Mouse (Mus musculus) embryonic facial prominence, embryonic 11.5 days (tissue): ENCODE measurements around the gene Ahcyl2. TPM values are rescaled to one million over a fixed set of nuclear protein-coding genes. Genes with fewer than 3 reads are reported as not detected.

Experiments used
- ATAC-seq: fragments of 200-750 bp; cut with Nextera tagmentation; replicated peaks from 2 replicates; pipeline ENCODE4 v1.8.0; 2017; ENCODE audit warnings: low read depth; ENCODE audit not compliant: insufficient number of reproducible peaks, low FRiP score, low TSS enrichment
- DNase-seq: peaks from one replicate; pipeline ENCODE4 v3.0.0-alpha.2; 2015; ENCODE audit warnings: low spot score
- H3K27ac ChIP-seq: fragments of 300-500 bp; sonication (generic); replicated peaks from 2 replicates; pipeline ENCODE4 v1.5.1; 2014; ENCODE audit warnings: mild to moderate bottlenecking, low read depth, low read length, control low read depth
- H3K27me3 ChIP-seq: fragments of 300-500 bp; sonication (generic); 2 replicates; pipeline ENCODE4 v1.6.1; 2014; ENCODE audit warnings: mild to moderate bottlenecking, low read length, moderate library complexity, mixed read lengths; ENCODE audit not compliant: control insufficient read depth, insufficient read depth
- H3K36me3 ChIP-seq: fragments of 300-500 bp; sonication (generic); replicated peaks from 2 replicates; pipeline ENCODE4 v1.6.1; 2014; ENCODE audit warnings: low read depth, mild to moderate bottlenecking, low read length, moderate library complexity, mixed read lengths; ENCODE audit not compliant: control insufficient read depth, insufficient read depth
- H3K4me1 ChIP-seq: fragments of 300-500 bp; sonication (generic); 2 replicates; pipeline ENCODE4 v1.6.1; 2014; ENCODE audit warnings: low read length, mixed read lengths; ENCODE audit not compliant: control insufficient read depth, insufficient read depth
- H3K4me2 ChIP-seq: fragments of 300-500 bp; sonication (generic); 2 replicates; pipeline ENCODE4 v1.6.1; 2014; ENCODE audit warnings: low read depth, mild to moderate bottlenecking, control low read depth, low read length, moderate library complexity
- H3K4me3 ChIP-seq: fragments of 300-500 bp; sonication (generic); 2 replicates; pipeline ENCODE4 v1.5.1; 2014; ENCODE audit warnings: low read depth, low read length, control low read depth
- H3K9ac ChIP-seq: fragments of 300-500 bp; sonication (generic); replicated peaks from 2 replicates; pipeline ENCODE4 v1.6.1; 2014; ENCODE audit warnings: mild to moderate bottlenecking, control low read depth, low read length
- H3K9me3 ChIP-seq: fragments of 300-500 bp; sonication (generic); replicated peaks from 2 replicates; pipeline ENCODE4 v1.6.1; 2016; ENCODE audit warnings: mild to moderate bottlenecking, low read length, inconsistent platforms, mixed read lengths; ENCODE audit not compliant: control insufficient read depth
- WGBS: fragments of 180-500 bp; shearing (Covaris S2); extraction: QIAGEN DNeasy Blood & Tissue Kit; methylation state at CpG from one replicate; pipeline ENCODE4 v1.1.7; 2014; 5-methylcytosine and 5-hydroxymethylcytosine counted together
- polyA plus RNA-seq: library from polyadenylated mRNA; unstranded; fragments of >200 nt; fragmentation: Nextera tagmentation; extraction: Ambion mirVana; gene quantifications from 2 replicates; pipeline ENCODE4 v1.2.1, GENCODE M21; 2014

The Ahcyl2 gene
- polyA plus RNA-seq, 1 experiment from 2014 or later: 12.2 TPM

DNA sequence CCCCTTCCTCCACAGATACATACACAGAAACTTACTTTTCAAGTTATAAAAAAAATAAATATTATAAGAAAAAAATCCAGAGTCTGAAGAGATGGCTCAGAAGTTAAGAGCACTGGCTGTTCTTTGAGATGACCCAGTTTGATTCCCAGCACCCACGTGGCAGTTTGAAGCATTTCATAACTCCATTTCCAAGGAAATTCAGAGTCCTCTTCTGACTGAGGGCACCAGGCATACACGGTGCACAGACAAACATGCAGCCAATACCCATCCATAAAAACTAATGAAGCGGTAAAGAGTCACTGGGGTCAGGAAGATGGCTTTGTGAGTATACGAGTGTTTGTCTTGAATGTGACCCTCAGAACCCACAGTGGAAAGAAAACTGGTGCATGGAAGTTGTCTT lies 52.5 kb downstream of the Ahcyl2 start:
- H3K9ac ChIP-seq: no peak overlapping the region
- 85% methylated on average over 4 of the region's 4 CpGs for WGBS
- H3K27ac ChIP-seq: no peak overlapping the region
- DNase-seq: no peak
- H3K36me3 ChIP-seq: no peaks in the 10 kb centered on the region
- no peaks in the 10 kb centered on the region for H3K9me3 ChIP-seq
- H3K4me3 ChIP-seq: no peak overlapping the region
- H3K4me1 ChIP-seq: no peaks in the 10 kb centered on the region
- no peaks in the 10 kb centered on the region for H3K27me3 ChIP-seq
- no peak for ATAC-seq
- no peak overlapping the region for H3K4me2 ChIP-seq

DNA sequence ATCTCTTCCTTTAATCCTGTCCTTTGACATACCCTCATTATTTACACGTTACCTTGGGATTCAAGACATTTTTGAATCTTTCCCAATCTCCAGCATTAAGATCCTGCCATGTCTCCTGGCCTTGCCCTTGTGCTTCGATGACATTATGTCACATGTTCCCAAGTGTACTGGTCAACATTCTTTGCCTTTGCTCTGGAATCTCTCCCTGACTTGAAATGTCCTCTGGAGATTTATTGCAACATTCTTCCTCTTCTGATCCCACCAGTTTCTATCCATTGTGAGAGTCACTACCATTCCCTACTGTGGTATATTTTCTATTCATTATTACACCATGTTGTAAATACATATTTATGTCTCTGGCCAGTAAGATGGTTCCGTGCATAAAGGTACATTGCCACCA lies 53.1 kb downstream of the Ahcyl2 start:
- ATAC-seq (no peak), DNase-seq (no peak)
- Histone ChIP-seq H3K9ac (no peak overlapping the region), H3K27ac (no peak overlapping the region), H3K27me3 (no peaks in the 10 kb centered on the region), H3K9me3 (no peaks in the 10 kb centered on the region), H3K36me3 (no peaks in the 10 kb centered on the region), H3K4me2 (no peak overlapping the region), H3K4me3 (no peak overlapping the region), H3K4me1 (no peaks in the 10 kb centered on the region)
- WGBS: 83% methylated on average over 3 of the region's 3 CpGs

DNA sequence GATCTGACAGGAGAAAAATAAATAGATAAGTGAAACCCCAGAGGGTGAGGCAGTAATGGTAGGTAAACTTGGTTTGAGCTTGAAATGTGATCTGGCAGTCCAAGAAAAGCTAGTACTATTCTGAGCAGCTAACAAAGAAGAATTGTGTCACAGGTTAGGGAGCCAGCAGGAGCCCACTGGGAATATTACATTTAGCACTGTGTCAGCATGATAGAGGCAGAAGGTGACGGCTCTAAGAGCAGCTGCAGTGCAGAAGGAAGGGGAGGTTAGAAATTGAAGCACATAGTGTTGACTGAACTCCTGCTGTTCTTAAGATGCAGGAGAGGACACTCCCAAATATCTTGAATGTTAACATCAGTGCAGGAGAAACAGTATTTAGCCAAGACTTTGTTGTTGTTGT lies 54.0 kb downstream of the Ahcyl2 start:
- Histone ChIP-seq H3K4me3 (no peak overlapping the region), H3K36me3 (no peaks in the 10 kb centered on the region), H3K4me1 (no peaks in the 10 kb centered on the region), H3K27me3 (no peaks in the 10 kb centered on the region), H3K4me2 (no peak overlapping the region), H3K9ac (no peak overlapping the region), H3K27ac (no peak overlapping the region), H3K9me3 (no peaks in the 10 kb centered on the region)
- no peak for ATAC-seq
- 27% methylated on average over 1 of the region's 1 CpGs for WGBS
- no peak for DNase-seq

GRCm38 (mm10) chr6:29825302-29825701 lies 57.5 kb downstream of the Ahcyl2 start:
- H3K27me3 ChIP-seq: no peaks in the 10 kb centered on the region
- H3K27ac ChIP-seq: no peak overlapping the region
- no peaks in the 10 kb centered on the region for H3K4me1 ChIP-seq
- ATAC-seq (no peak), DNase-seq (no peak)
- WGBS: 75% methylated on average over 2 of the region's 2 CpGs
- H3K36me3 ChIP-seq: no peaks in the 10 kb centered on the region
- H3K4me2 ChIP-seq: no peak overlapping the region
- no peak overlapping the region for H3K9ac ChIP-seq
- H3K9me3 ChIP-seq: no peaks in the 10 kb centered on the region
- H3K4me3 ChIP-seq: no peak overlapping the region

- 74% methylated on average over 5 of the region's 5 CpGs for WGBS
- no peak overlapping the region for H3K4me3 ChIP-seq
- no peak for ATAC-seq
These were observed 59.8 kb downstream of the Ahcyl2 start for GRCm38 (mm10) chr6:29827291-29828242.

GRCm38 (mm10) chr6:29828574-29829234 lies 60.9 kb downstream of the Ahcyl2 start:
- Histone ChIP-seq H3K36me3 (no peaks in the 10 kb centered on the region), H3K9me3 (no peaks in the 10 kb centered on the region), H3K4me3 (no peak overlapping the region), H3K4me1 (no peaks in the 10 kb centered on the region), H3K4me2 (no peak overlapping the region), H3K27ac (no peak overlapping the region), H3K27me3 (no peaks in the 10 kb centered on the region), H3K9ac (no peak overlapping the region)
- ATAC-seq (no peak), DNase-seq (no peak)
- 82% methylated on average over 3 of the region's 3 CpGs for WGBS

More at GRCm38 (mm10) chr6:29827291-29828242, 59.8 kb downstream of the Ahcyl2 start:
- no peaks in the 10 kb centered on the region for H3K9me3 ChIP-seq
- H3K36me3 ChIP-seq: no peaks in the 10 kb centered on the region
- DNase-seq: no peak
- H3K4me2 ChIP-seq: no peak overlapping the region
- H3K9ac ChIP-seq: no peak overlapping the region
- no peaks in the 10 kb centered on the region for H3K27me3 ChIP-seq
- H3K4me1 ChIP-seq: no peaks in the 10 kb centered on the region
- no peak overlapping the region for H3K27ac ChIP-seq

GRCm38 (mm10) chr6:29832356-29832755 lies 64.5 kb downstream of the Ahcyl2 start:
- Histone ChIP-seq H3K9me3 (no peaks in the 10 kb centered on the region), H3K4me1 (no peaks in the 10 kb centered on the region), H3K4me3 (no peak overlapping the region), H3K4me2 (no peak overlapping the region), H3K27me3 (no peaks in the 10 kb centered on the region), H3K9ac (no peak overlapping the region), H3K27ac (no peak overlapping the region), H3K36me3 (no peaks in the 10 kb centered on the region)
- DNase-seq (no peak), ATAC-seq (no peak)
- WGBS: 83% methylated on average over 4 of the region's 4 CpGs

GRCm38 (mm10) chr6:29833117-29833516 lies 65.3 kb downstream of the Ahcyl2 start:
- WGBS: 87% methylated on average over 4 of the region's 4 CpGs
- no peak overlapping the region for H3K27ac ChIP-seq

More at GRCm38 (mm10) chr6:29833117-29833516, 65.3 kb downstream of the Ahcyl2 start:
- no peaks in the 10 kb centered on the region for H3K9me3 ChIP-seq
- ATAC-seq (no peak), DNase-seq (no peak)
- H3K9ac ChIP-seq: no peak overlapping the region
- no peak overlapping the region for H3K4me2 ChIP-seq
- no peaks in the 10 kb centered on the region for H3K36me3 ChIP-seq
- no peaks in the 10 kb centered on the region for H3K27me3 ChIP-seq
- H3K4me1 ChIP-seq: no peaks in the 10 kb centered on the region
- H3K4me3 ChIP-seq: no peak overlapping the region
